Mouse (Mus musculus) testis, adult 2 months (tissue): ENCODE data around the gene Hoxd4.

ENCODE experiments used
- CTCF ChIP-seq: fragments of 200-500 bp; IDR thresholded peaks from 2 replicates; pipeline ENCODE4 v1.5.1; 2012; ENCODE audit warnings: low read depth, mild to moderate bottlenecking, inconsistent platforms, low read length, moderate library complexity; ENCODE audit not compliant: control insufficient read depth, insufficient read depth, insufficient replicate concordance
- POLR2A ChIP-seq: fragments of 200-500 bp; IDR thresholded peaks from 2 replicates; pipeline ENCODE4 v1.6.1; 2012; ENCODE audit warnings: low read depth, mild to moderate bottlenecking, inconsistent platforms, low read length, moderate library complexity; ENCODE audit not compliant: control insufficient read depth

DNA sequence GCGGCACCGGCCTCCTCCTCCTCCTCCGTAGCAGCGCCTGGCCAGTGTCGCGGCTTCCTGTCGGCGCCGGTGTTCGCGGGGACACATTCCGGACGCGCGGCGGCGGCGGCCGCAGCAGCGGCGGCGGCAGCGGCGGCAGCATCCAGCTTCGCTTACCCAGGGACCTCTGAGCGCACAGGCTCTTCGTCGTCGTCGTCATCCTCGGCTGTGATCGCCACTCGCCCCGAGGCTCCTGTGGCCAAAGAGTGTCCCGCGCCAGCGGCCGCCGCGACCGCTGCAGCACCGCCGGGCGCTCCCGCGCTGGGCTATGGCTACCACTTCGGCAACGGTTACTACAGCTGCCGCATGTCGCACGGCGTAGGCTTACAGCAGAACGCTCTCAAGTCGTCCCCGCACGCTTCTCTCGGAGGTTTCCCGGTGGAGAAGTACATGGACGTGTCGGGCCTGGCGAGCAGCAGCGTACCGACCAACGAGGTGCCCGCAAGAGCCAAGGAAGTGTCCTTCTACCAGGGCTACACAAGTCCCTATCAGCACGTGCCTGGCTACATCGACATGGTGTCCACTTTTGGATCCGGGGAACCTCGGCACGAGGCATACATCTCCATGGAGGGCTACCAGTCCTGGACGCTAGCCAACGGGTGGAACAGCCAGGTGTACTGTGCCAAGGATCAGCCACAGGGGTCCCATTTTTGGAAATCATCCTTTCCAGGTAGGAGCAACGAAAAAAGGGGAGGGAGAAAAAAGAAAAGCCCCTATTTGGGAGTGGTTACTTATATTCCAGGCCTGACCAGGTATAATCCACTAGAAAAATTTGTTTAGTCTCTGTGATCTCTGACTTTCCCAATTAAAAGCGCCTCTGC is 43.1 kb upstream of the Hoxd4 start:
- TF ChIP-seq POLR2A (no peak), CTCF (no peak)
